Mouse (Mus musculus) forebrain, embryonic 16.5 days (tissue): ENCODE results near the gene Acot5. TPM values are rescaled to one million over a fixed set of nuclear protein-coding genes. Genes with fewer than 3 reads are reported as not detected.

Experiments
- ATAC-seq: fragments of 200-750 bp; cut with Nextera tagmentation; 2 replicates; pipeline ENCODE4 v1.8.0; 2017; ENCODE audit warnings: mild to moderate bottlenecking, moderate library complexity
- H3K27ac ChIP-seq: fragments of 300-500 bp; sonication (generic); 2 replicates; pipeline ENCODE4 v1.5.1; 2014; ENCODE audit warnings: low read length, control low read depth
- H3K27me3 ChIP-seq: fragments of 300-500 bp; sonication (generic); replicated peaks from 2 replicates; pipeline ENCODE4 v1.6.1; 2014; ENCODE audit warnings: low read length; ENCODE audit not compliant: control insufficient read depth, insufficient read depth
- H3K36me3 ChIP-seq: fragments of 300-500 bp; sonication (generic); 2 replicates; pipeline ENCODE4 v1.6.1; 2014; ENCODE audit not compliant: control insufficient read depth, insufficient read depth
- H3K4me1 ChIP-seq: fragments of 300-500 bp; sonication (generic); replicated peaks from 2 replicates; pipeline ENCODE4 v1.6.1; 2014; ENCODE audit warnings: low read length; ENCODE audit not compliant: control insufficient read depth, insufficient read depth
- H3K4me2 ChIP-seq: fragments of 300-500 bp; sonication (generic); 2 replicates; pipeline ENCODE4 v1.6.1; 2014; ENCODE audit warnings: mild to moderate bottlenecking, low read length, control low read depth
- H3K4me3 ChIP-seq: fragments of 300-500 bp; sonication (generic); replicated peaks from 2 replicates; pipeline ENCODE4 v1.5.1; 2014; ENCODE audit warnings: mild to moderate bottlenecking, low read length, control low read depth
- H3K9ac ChIP-seq: fragments of 300-500 bp; sonication (generic); replicated peaks from 2 replicates; pipeline ENCODE4 v1.6.1; 2014; ENCODE audit warnings: low read depth, low read length, control low read depth
- H3K9me3 ChIP-seq: fragments of 300-500 bp; sonication (generic); 2 replicates; pipeline ENCODE4 v1.6.1; 2016; ENCODE audit warnings: low read length; ENCODE audit not compliant: control insufficient read depth
- WGBS: fragments of 180-500 bp; shearing (Covaris S2); extraction: QIAGEN DNeasy Blood & Tissue Kit; methylation state at CpG from one replicate; pipeline ENCODE4 v1.1.7; 2014; 5-methylcytosine and 5-hydroxymethylcytosine counted together
- polyA plus RNA-seq: library from polyadenylated mRNA; unstranded; fragments of >200 nt; fragmentation: Nextera tagmentation; extraction: Ambion mirVana; gene quantifications from 2 replicates; pipeline ENCODE4 v1.2.1, GENCODE M21; 2015

The Acot5 gene
- polyA plus RNA-seq, 1 experiment from 2014 or later = 0.16 TPM

- Histone ChIP-seq H3K27me3 (peaks cover 11% of the 10 kb centered on the region), H3K4me3 (no peak overlapping the region), H3K9ac (no peak overlapping the region), H3K36me3 (no peaks in the 10 kb centered on the region), H3K9me3 (peaks cover 5% of the 10 kb centered on the region; the same call in 1 of the 2 replicates), H3K4me1 (peaks cover 8% of the 10 kb centered on the region; the same call in 1 of the 2 replicates), H3K4me2 (no peak overlapping the region), H3K27ac (no peak overlapping the region)
- 82% methylated on average over 7 of the region's 7 CpGs for WGBS
- no peak for ATAC-seq
Observed at GRCm38 (mm10) chr12:84052609-84053008, 16.5 kb upstream of the Acot5 start.

GRCm38 (mm10) chr12:84053173-84053572 is 16.0 kb upstream of the Acot5 start:
- no peak for ATAC-seq
- H3K27ac ChIP-seq = no peak overlapping the region
- peak overlapping the region; percentile 48; the same call in 1 of the 2 replicates for H3K9ac ChIP-seq
- H3K4me3 ChIP-seq = peak overlapping the region; percentile 46
- WGBS = 7% methylated on average over 16 of the region's 16 CpGs
- H3K4me2 ChIP-seq = peak overlapping the region; percentile 72
- H3K36me3 ChIP-seq = no peaks in the 10 kb centered on the region
- peaks cover 1% of the 10 kb centered on the region; the same call in 1 of the 2 replicates for H3K9me3 ChIP-seq
- peaks cover 8% of the 10 kb centered on the region; the same call in 1 of the 2 replicates for H3K4me1 ChIP-seq
- H3K27me3 ChIP-seq = peaks cover 11% of the 10 kb centered on the region

- peak overlapping the region; percentile 72 for H3K4me2 ChIP-seq
- peaks cover 8% of the 10 kb centered on the region; the same call in 1 of the 2 replicates for H3K4me1 ChIP-seq
- H3K4me3 ChIP-seq = peak overlapping the region; percentile 46
- no peak overlapping the region for H3K27ac ChIP-seq
- WGBS = 4% methylated on average over 41 of the region's 46 CpGs
- ATAC-seq = no peak
- peak overlapping the region; percentile 48 for H3K9ac ChIP-seq
- no peaks in the 10 kb centered on the region for H3K36me3 ChIP-seq
- peaks cover 11% of the 10 kb centered on the region for H3K27me3 ChIP-seq
- no peaks in the 10 kb centered on the region for H3K9me3 ChIP-seq
Observed at GRCm38 (mm10) chr12:84053679-84054391, 15.3 kb upstream of the Acot5 start.

- H3K4me1 ChIP-seq = no peaks in the 10 kb centered on the region
- H3K9ac ChIP-seq = no peak overlapping the region
- H3K36me3 ChIP-seq = no peaks in the 10 kb centered on the region
- H3K27ac ChIP-seq = no peak overlapping the region
- no peak overlapping the region for H3K4me2 ChIP-seq
- no peaks in the 10 kb centered on the region for H3K9me3 ChIP-seq
- 32% methylated on average over 2 of the region's 2 CpGs for WGBS
- no peak for ATAC-seq
- no peaks in the 10 kb centered on the region for H3K27me3 ChIP-seq
- no peak overlapping the region for H3K4me3 ChIP-seq
Observed at GRCm38 (mm10) chr12:84060946-84061345, 8.2 kb upstream of the Acot5 start.

GRCm38 (mm10) chr12:84062336-84062735 is 6.8 kb upstream of the Acot5 start:
- Histone ChIP-seq H3K27me3 (no peaks in the 10 kb centered on the region), H3K4me1 (no peaks in the 10 kb centered on the region), H3K9ac (no peak overlapping the region), H3K36me3 (no peaks in the 10 kb centered on the region), H3K4me3 (no peak overlapping the region), H3K9me3 (no peaks in the 10 kb centered on the region), H3K27ac (no peak overlapping the region), H3K4me2 (no peak overlapping the region)
- no peak for ATAC-seq
- 95% methylated on average over 20 of the region's 20 CpGs for WGBS

- H3K9ac ChIP-seq = no peak overlapping the region
- ATAC-seq = no peak
- no peaks in the 10 kb centered on the region for H3K9me3 ChIP-seq
- no peak overlapping the region for H3K4me3 ChIP-seq
- H3K4me1 ChIP-seq = no peaks in the 10 kb centered on the region
- H3K4me2 ChIP-seq = no peak overlapping the region
- no peaks in the 10 kb centered on the region for H3K36me3 ChIP-seq
- peaks cover under 1% of the 10 kb centered on the region; the same call in 1 of the 2 replicates for H3K27me3 ChIP-seq
- WGBS = 75% methylated on average over 5 of the region's 5 CpGs
- H3K27ac ChIP-seq = no peak overlapping the region
Observed at GRCm38 (mm10) chr12:84063228-84063627, 5.9 kb upstream of the Acot5 start.

GRCm38 (mm10) chr12:84063833-84064232 is 5.3 kb upstream of the Acot5 start:
- H3K4me2 ChIP-seq = no peak overlapping the region
- no peak for ATAC-seq
- peaks cover 6% of the 10 kb centered on the region for H3K27me3 ChIP-seq
- WGBS = 89% methylated on average over 2 of the region's 2 CpGs
- H3K4me3 ChIP-seq = no peak overlapping the region
- H3K4me1 ChIP-seq = no peaks in the 10 kb centered on the region
- no peak overlapping the region for H3K9ac ChIP-seq
- H3K27ac ChIP-seq = no peak overlapping the region
- H3K36me3 ChIP-seq = no peaks in the 10 kb centered on the region
- H3K9me3 ChIP-seq = no peaks in the 10 kb centered on the region

GRCm38 (mm10) chr12:84064621-84065020 is 4.5 kb upstream of the Acot5 start:
- Histone ChIP-seq H3K4me3 (no peak overlapping the region), H3K27ac (no peak overlapping the region), H3K4me1 (no peaks in the 10 kb centered on the region), H3K36me3 (no peaks in the 10 kb centered on the region), H3K27me3 (peaks cover 11% of the 10 kb centered on the region), H3K9me3 (no peaks in the 10 kb centered on the region), H3K4me2 (no peak overlapping the region), H3K9ac (no peak overlapping the region)
- 74% methylated on average over 8 of the region's 8 CpGs for WGBS
- ATAC-seq = no peak

- no peaks in the 10 kb centered on the region for H3K9me3 ChIP-seq
- peaks cover 11% of the 10 kb centered on the region for H3K27me3 ChIP-seq
- H3K27ac ChIP-seq = no peak overlapping the region
- no peak overlapping the region for H3K9ac ChIP-seq
- no peaks in the 10 kb centered on the region for H3K4me1 ChIP-seq
- WGBS = 86% methylated on average over 4 of the region's 4 CpGs
- no peak overlapping the region for H3K4me3 ChIP-seq
- H3K36me3 ChIP-seq = no peaks in the 10 kb centered on the region
- no peak for ATAC-seq
- H3K4me2 ChIP-seq = no peak overlapping the region
Observed at GRCm38 (mm10) chr12:84067752-84068151, 1.4 kb upstream of the Acot5 start.
